Mouse (Mus musculus) ES-E14 (cell line): Measurements from ENCODE around the gene Hacd2. TPM values are rescaled to one million over a fixed set of nuclear protein-coding genes. Genes with fewer than 3 reads are reported as not detected.
A peak's percentile ranks its signal among the peaks of the same experiment; 100 is the strongest.

Source experiments
- DNase-seq: peaks from one replicate; pipeline ENCODE4 v3.0.0-alpha.2; 2013; ENCODE audit warnings: low read depth, low spot score
- H3K27ac ChIP-seq: 2 replicates; pipeline ENCODE4 v1.5.1; 2012; ENCODE audit warnings: low read depth, mild to moderate bottlenecking, low read length, moderate library complexity, mixed read lengths; ENCODE audit not compliant: poor library complexity, insufficient read depth, severe bottlenecking
- H3K36me3 ChIP-seq: 2 replicates; pipeline ENCODE4 v1.6.1; 2012; ENCODE audit warnings: mild to moderate bottlenecking, low read length, moderate library complexity, mixed read lengths; ENCODE audit not compliant: control insufficient read depth, poor library complexity, insufficient read depth, severe bottlenecking
- H3K4me1 ChIP-seq, 2 experiments: fragments of 150-350 bp in 1 of 2; sonication (generic) in 1 of 2; 2 replicates each; pipeline ENCODE4 v1.6.1; 2012; ENCODE audit warnings: low read length in 2 of 2, mild to moderate bottlenecking in 1 of 2, mixed read lengths in 1 of 2; ENCODE audit not compliant: control insufficient read depth in 2 of 2, insufficient read depth in 2 of 2, poor library complexity in 1 of 2
- H3K4me3 ChIP-seq, 2 experiments: fragments of 150-350 bp in 1 of 2; sonication (generic) in 1 of 2; 2 replicates each; pipeline ENCODE4 v1.5.1; 2012; ENCODE audit warnings: low read length in 2 of 2, low read depth in 1 of 2, mild to moderate bottlenecking in 1 of 2, mixed read lengths in 1 of 2; ENCODE audit not compliant: insufficient read depth in 1 of 2, poor library complexity in 1 of 2, severe bottlenecking in 1 of 2
- H3K9ac ChIP-seq: 2 replicates; pipeline ENCODE4 v1.6.1; 2012; ENCODE audit warnings: low read depth, mild to moderate bottlenecking, low read length, mixed read lengths; ENCODE audit not compliant: poor library complexity, insufficient read depth, severe bottlenecking
- H3K9me3 ChIP-seq: fragments of 150-350 bp; sonication (generic); 2 replicates; pipeline ENCODE4 v1.6.1; 2012; ENCODE audit warnings: low read depth, mild to moderate bottlenecking, low read length; ENCODE audit not compliant: control insufficient read depth, insufficient read depth
- CHD2 ChIP-seq: IDR thresholded peaks from 2 replicates; pipeline ENCODE4 v1.6.1; 2014; ENCODE audit warnings: mild to moderate bottlenecking, low read depth, low read length, inconsistent platforms
- HCFC1 ChIP-seq: IDR thresholded peaks from 2 replicates; pipeline ENCODE4 v1.6.1; 2012; ENCODE audit warnings: low read length, inconsistent platforms, borderline replicate concordance; ENCODE audit not compliant: insufficient read depth
- MAFK ChIP-seq: IDR thresholded peaks from 2 replicates; pipeline ENCODE4 v1.6.1; 2014; ENCODE audit warnings: mild to moderate bottlenecking, low read depth, low read length, inconsistent platforms; ENCODE audit not compliant: insufficient read depth
- ZC3H11A ChIP-seq: IDR thresholded peaks from 2 replicates; pipeline ENCODE4 v1.6.1; 2012; ENCODE audit warnings: low read depth, mild to moderate bottlenecking, inconsistent platforms, low read length, borderline replicate concordance
- ZNF384 ChIP-seq: IDR thresholded peaks from 2 replicates; pipeline ENCODE4 v1.6.1; 2012; ENCODE audit warnings: low read depth, low read length, inconsistent platforms
- in situ Hi-C, 2 experiments: fragments of 600-800 bp; cut with MboI; formaldehyde crosslinking; loops; one replicate each; pipeline ENCODE4 v1.15.1; 2025; ENCODE audit warnings: low sequenced_read_pairs in 2 of 2, inconsistent platforms in 1 of 2; ENCODE audit not compliant: unreplicated experiment in 2 of 2
- total RNA-seq: library from RNA; depleted of rRNA; stranded (reverse); fragments of 300-350 nt; gene quantifications from 2 replicates; pipeline ENCODE4 v1.2.3, GENCODE M21; 2012

The Hacd2 gene
- total RNA-seq, 1 experiment: 98.8 TPM

GRCm38 (mm10) chr16:35023138-35023735, 1.0 kb downstream of the Hacd2 start:
- no peaks in the 10 kb centered on the region for H3K9me3 ChIP-seq
- peaks cover 0 to 6% of the 10 kb centered on the region in 2 experiments; a peak in 1 of 4 replicates for H3K4me1 ChIP-seq
- in situ Hi-C loops: no loop called here
- H3K4me3 ChIP-seq: peak overlapping the region; percentile 75 to 76
- H3K36me3 ChIP-seq: peaks cover 11% of the 10 kb centered on the region
- H3K9ac ChIP-seq: peak overlapping the region; percentile 78
- H3K27ac ChIP-seq: peak overlapping the region; percentile 26; the same call in 1 of the 2 replicates
- no peak for TF ChIP-seq ZC3H11A
- no peak for TF ChIP-seq HCFC1
- TF ChIP-seq ZNF384: peak; percentile 83
- DNase-seq: no peak

GRCm38 (mm10) chr16:35024300-35024699, 2.1 kb downstream of the Hacd2 start:
- peaks cover 2 to 6% of the 10 kb centered on the region in 2 experiments; a peak in 2 of 4 replicates for H3K4me1 ChIP-seq
- TF ChIP-seq MAFK (0 out of 2 replicates have a peak, but pooled peaks have one; percentile 10), HCFC1 (no peak)
- DNase-seq: no peak
- H3K4me3 ChIP-seq: no peak overlapping the region; a peak in 1 of 4 replicates
- no peak overlapping the region for H3K9ac ChIP-seq
- H3K36me3 ChIP-seq: peaks cover 17% of the 10 kb centered on the region
- H3K27ac ChIP-seq: no peak overlapping the region
- no peaks in the 10 kb centered on the region for H3K9me3 ChIP-seq
- in situ Hi-C loops: no loop called here

- TF ChIP-seq MAFK (no peak), CHD2 (no peak), HCFC1 (no peak), ZNF384 (no peak), ZC3H11A (no peak)
- H3K27ac ChIP-seq: no peak overlapping the region; the same call in 1 of the 2 replicates
- in situ Hi-C loops: no loop called here
- DNase-seq: no peak
- peaks cover 2 to 6% of the 10 kb centered on the region in 2 experiments; a peak in 2 of 4 replicates for H3K4me1 ChIP-seq
- no peaks in the 10 kb centered on the region for H3K9me3 ChIP-seq
- peaks cover 23% of the 10 kb centered on the region for H3K36me3 ChIP-seq
- no peak overlapping the region for H3K4me3 ChIP-seq
- peak overlapping the region; percentile 52; the same call in 1 of the 2 replicates for H3K9ac ChIP-seq
These were observed 3.1 kb downstream of the Hacd2 start for GRCm38 (mm10) chr16:35025347-35025746.

DNA sequence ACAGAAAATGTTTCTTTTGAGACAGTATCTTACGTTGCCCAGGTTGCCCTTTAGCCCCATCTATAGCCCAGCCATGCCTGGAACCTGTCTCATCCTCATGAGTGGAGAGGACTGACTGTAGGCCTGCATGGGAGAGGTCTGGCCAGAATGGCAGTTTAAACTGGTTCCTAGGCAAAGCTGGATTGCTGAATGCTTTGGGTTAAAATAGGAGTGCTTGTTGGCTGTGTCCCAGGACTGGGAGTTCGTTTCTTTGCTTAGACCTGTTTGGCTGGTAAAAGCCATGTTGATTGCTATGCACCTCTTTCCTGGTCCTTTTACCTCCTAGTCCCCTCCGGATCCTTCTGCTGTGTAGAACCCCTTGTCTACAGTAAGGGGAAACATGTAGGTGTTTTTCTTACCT, 11.0 kb downstream of the Hacd2 start:
- no peak for DNase-seq
- in situ Hi-C loops: no loop called here
- no peaks in the 10 kb centered on the region for H3K9me3 ChIP-seq
- no peak overlapping the region for H3K9ac ChIP-seq
- no peak for TF ChIP-seq HCFC1
- TF ChIP-seq ZNF384: no peak
- no peak for TF ChIP-seq MAFK
- no peak for TF ChIP-seq ZC3H11A
- TF ChIP-seq CHD2: no peak
- H3K4me3 ChIP-seq: no peak overlapping the region
- H3K4me1 ChIP-seq: peaks cover 9 to 25% of the 10 kb centered on the region in 2 experiments; a peak in 2 of 4 replicates
- H3K27ac ChIP-seq: no peak overlapping the region
- peaks cover 40% of the 10 kb centered on the region for H3K36me3 ChIP-seq
